Mouse (Mus musculus): ENCODE measurements around the gene Nppb. TPM values are rescaled to one million over a fixed set of nuclear protein-coding genes. Genes with fewer than 3 reads are reported as not detected.
A peak's percentile ranks its signal among the peaks of the same experiment; 100 is the strongest.

Gene Nppb
- not detected in 2 replicates for polyA plus RNA-seq (2012; rRNA removed)

DNA sequence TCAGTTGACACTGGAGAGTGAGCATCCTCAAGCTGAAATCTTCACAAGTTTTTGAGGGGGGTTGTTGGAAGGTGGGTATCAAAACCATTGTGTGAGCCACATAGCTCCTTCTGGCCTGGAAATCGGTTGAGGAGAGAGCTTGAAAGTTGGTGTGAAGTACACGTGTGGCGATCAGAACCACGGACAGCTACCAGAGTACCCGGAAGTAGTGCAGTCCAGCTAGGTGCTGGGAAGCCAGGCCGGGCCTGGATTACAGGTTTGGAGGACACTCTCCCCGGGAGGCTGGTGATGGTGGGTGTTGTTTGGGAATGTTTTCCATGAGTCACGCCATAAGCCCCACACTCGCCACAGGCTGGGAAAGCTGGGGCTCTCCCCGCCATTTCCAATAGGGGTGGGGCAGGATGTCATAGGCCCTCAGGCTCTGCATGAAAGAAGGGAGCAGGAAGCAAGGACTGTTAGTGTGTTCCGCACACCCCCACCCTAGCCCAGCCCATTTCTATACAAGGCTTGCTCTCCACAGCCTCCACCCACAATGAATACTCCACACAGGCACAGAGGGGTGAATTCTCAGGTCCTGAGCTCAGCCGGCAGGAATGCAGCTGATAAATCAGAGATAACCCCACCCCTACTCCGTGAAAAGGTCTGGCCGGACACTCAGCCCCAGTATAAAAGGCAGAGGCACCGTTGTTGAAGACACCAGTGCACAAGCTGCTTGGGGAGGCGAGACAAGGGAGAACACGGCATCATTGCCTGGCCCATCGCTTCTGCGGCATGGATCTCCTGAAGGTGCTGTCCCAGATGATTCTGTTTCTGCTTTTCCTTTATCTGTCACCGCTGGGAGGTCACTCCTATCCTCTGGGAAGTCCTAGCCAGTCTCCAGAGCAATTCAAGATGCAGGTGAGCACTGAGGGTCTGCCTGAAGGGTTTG is at the start of gene Nppb:
Nppb (plus strand) TSS at position 584 of the 928 bp plus-strand sequence.
- Histone ChIP-seq H3K27me3 (replicated peaks; ENCODE audit: control insufficient read depth, insufficient read depth, low read length) (no peaks in the 10 kb centered on the region), H3K36me3 (ENCODE audit: control insufficient read depth, insufficient read depth, low read length) (no peaks in the 10 kb centered on the region), H3K27ac (ENCODE audit: insufficient read depth, low read depth, low read length) (no peak within 1 kb of the TSS), H3K4me1 (ENCODE audit: control insufficient read depth, insufficient read depth, low read length) (no peaks in the 10 kb centered on the region), H3K4me3 (ENCODE audit: insufficient read depth, low read depth, low read length) (no peak within 1 kb of the TSS)
- TF ChIP-seq CTCF (conservative IDR thresholded peaks at IDR 0.05; ENCODE audit: insufficient read depth, insufficient read length, low read depth, low read length), result no peak
- no peak for TF ChIP-seq POLR2A (IDR thresholded peaks at IDR 0.05; ENCODE audit: low read depth, low read length)
- WGBS, result 29% methylated on average over 20 of the region's 20 CpGs
- DNase-seq, result peak; percentile 57

DNA sequence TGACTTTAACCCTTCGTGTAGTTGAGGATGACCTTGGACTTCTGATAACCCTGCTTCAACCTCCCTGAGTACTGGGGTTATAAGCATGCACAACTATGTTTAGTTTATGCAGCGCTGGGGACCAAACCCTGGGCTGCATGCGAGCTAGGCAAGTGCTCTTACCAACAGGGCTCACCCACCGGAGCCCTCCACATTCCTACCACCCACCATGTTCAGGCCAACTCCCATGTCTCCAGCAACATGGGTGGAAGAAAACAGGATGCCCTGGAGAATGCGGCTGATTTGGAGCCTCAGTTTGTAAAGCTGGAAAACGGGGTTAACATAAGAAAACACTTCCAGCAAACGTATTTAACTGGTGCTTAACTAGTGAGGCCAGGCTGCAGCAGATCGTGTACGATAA is 49.7 kb upstream of the Nppb start:
- 24% methylated on average over 9 of the region's 9 CpGs for WGBS
- Histone ChIP-seq H3K36me3 (ENCODE audit: control insufficient read depth, insufficient read depth, low read length) (no peaks in the 10 kb centered on the region), H3K4me3 (ENCODE audit: insufficient read depth, low read depth, low read length) (peak overlapping the region; percentile 90), H3K27ac (ENCODE audit: insufficient read depth, low read depth, low read length) (no peak overlapping the region), H3K27me3 (replicated peaks; ENCODE audit: control insufficient read depth, insufficient read depth, low read length) (no peaks in the 10 kb centered on the region), H3K4me1 (ENCODE audit: control insufficient read depth, insufficient read depth, low read length) (peaks cover 14% of the 10 kb centered on the region; the same call in 1 of the 2 replicates)
- TF ChIP-seq CTCF (conservative IDR thresholded peaks at IDR 0.05; ENCODE audit: insufficient read depth, insufficient read length, low read depth, low read length), result no peak
- TF ChIP-seq POLR2A (IDR thresholded peaks at IDR 0.05; ENCODE audit: low read depth, low read length), result no peak
- DNase-seq, result no peak

DNA sequence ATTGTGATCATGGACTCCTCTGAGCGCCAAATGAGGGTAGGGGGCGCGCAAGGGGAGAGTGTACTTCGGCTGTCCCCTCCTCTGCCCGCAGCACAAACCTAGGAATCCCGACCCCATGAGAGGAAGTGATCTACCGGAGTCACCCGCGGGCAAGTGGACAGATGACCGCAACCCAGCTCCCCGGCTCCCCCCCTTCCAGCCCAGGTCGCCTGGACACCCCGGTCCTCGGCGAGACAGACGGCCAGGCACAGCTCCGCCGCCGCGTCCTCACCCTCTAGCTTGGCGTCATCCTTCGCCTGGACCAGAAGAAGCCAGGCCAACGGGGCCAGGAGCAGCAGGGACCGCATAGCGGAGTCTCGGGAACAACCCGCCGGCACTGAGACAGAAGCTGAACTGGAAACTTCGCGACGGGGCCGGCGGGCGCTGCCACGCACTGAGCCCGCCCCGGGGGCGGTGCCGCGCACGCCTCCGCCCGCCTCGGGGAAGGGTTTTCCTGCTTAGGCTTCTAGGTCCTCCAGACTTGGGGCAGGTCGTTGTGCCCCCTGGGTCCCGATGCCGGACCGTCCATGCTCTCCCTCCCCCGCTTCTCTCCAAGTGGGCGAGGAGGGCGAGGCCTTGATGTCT is 49.1 kb upstream of the Nppb start, which contains the start of gene Plod1:
Plod1 (minus strand) TSS at position 437 of the 624 bp plus-strand sequence.
- Histone ChIP-seq H3K27me3 (replicated peaks; ENCODE audit: control insufficient read depth, insufficient read depth, low read length) (no peaks in the 10 kb centered on the region), H3K4me1 (ENCODE audit: control insufficient read depth, insufficient read depth, low read length) (peaks cover 14% of the 10 kb centered on the region; the same call in 1 of the 2 replicates), H3K4me3 (ENCODE audit: insufficient read depth, low read depth, low read length) (peak within 1 kb of the TSS; percentile 90), H3K27ac (ENCODE audit: insufficient read depth, low read depth, low read length) (peak within 1 kb of the TSS; percentile 73), H3K36me3 (ENCODE audit: control insufficient read depth, insufficient read depth, low read length) (no peaks in the 10 kb centered on the region)
- WGBS, result under 1% methylated on average over 49 of the region's 51 CpGs
- peak; percentile 93 for DNase-seq
- peak; percentile 69 for TF ChIP-seq POLR2A (IDR thresholded peaks at IDR 0.05; ENCODE audit: low read depth, low read length)
- TF ChIP-seq CTCF (conservative IDR thresholded peaks at IDR 0.05; ENCODE audit: insufficient read depth, insufficient read length, low read depth, low read length), result no peak

DNA sequence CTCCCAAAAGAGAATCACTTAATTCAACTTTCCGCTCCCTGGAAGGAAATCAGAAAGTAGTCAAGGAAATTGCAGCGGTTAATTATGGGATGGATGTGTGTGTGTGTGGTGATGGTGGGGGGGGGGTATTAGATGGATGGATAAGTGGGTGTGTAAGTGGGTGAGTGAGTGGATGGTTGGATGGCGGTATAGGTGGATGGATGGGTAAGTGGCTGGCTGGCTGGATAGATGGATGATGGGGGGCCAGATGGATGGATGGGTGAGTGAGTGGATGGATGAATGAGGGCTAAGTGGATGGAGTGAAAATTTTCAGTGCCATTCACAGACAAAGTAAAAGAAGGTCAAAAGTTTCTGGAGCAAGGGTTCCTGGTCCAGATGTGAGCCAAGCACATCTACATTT is 48.6 kb upstream of the Nppb start:
- H3K36me3 ChIP-seq (ENCODE audit: control insufficient read depth, insufficient read depth, low read length), result no peaks in the 10 kb centered on the region
- no peak for TF ChIP-seq CTCF (conservative IDR thresholded peaks at IDR 0.05; ENCODE audit: insufficient read depth, insufficient read length, low read depth, low read length)
- TF ChIP-seq POLR2A (IDR thresholded peaks at IDR 0.05; ENCODE audit: low read depth, low read length), result no peak
- 40% methylated on average over 3 of the region's 3 CpGs for WGBS
- DNase-seq, result no peak
- no peaks in the 10 kb centered on the region for H3K27me3 ChIP-seq (replicated peaks; ENCODE audit: control insufficient read depth, insufficient read depth, low read length)
- peaks cover 19% of the 10 kb centered on the region for H3K4me1 ChIP-seq (ENCODE audit: control insufficient read depth, insufficient read depth, low read length)
- 0 out of 2 replicates have a peak overlapping the region, but pooled peaks have one; percentile 12 for H3K27ac ChIP-seq (ENCODE audit: insufficient read depth, low read depth, low read length)
- peak overlapping the region; percentile 90 for H3K4me3 ChIP-seq (ENCODE audit: insufficient read depth, low read depth, low read length)

DNA sequence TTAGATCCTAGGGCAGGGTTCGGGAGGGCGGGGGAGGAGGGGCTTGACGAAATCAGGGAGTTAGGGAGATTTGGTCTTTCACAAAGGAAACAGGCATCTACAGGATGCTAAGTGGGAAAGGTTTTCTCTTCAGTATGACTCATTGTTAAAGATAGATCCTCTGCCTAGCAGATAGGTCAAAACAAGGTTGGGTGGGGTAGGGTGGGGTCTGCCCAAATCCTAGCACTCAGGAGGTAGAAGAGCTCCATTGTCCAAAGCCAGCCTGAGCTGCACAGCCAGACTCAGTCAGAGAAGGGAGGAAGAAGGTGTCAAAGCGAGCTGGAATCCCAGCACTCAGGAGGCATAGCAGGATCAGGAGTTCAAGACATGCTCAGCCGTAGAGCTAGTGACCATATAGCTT is 48.1 kb upstream of the Nppb start:
- 71% methylated on average over 5 of the region's 5 CpGs for WGBS
- DNase-seq, result no peak
- Histone ChIP-seq H3K36me3 (ENCODE audit: control insufficient read depth, insufficient read depth, low read length) (no peaks in the 10 kb centered on the region), H3K4me1 (ENCODE audit: control insufficient read depth, insufficient read depth, low read length) (peaks cover 23% of the 10 kb centered on the region), H3K4me3 (ENCODE audit: insufficient read depth, low read depth, low read length) (no peak overlapping the region), H3K27me3 (replicated peaks; ENCODE audit: control insufficient read depth, insufficient read depth, low read length) (no peaks in the 10 kb centered on the region), H3K27ac (ENCODE audit: insufficient read depth, low read depth, low read length) (no peak overlapping the region)
- no peak for TF ChIP-seq CTCF (conservative IDR thresholded peaks at IDR 0.05; ENCODE audit: insufficient read depth, insufficient read length, low read depth, low read length)
- TF ChIP-seq POLR2A (IDR thresholded peaks at IDR 0.05; ENCODE audit: low read depth, low read length), result no peak

DNA sequence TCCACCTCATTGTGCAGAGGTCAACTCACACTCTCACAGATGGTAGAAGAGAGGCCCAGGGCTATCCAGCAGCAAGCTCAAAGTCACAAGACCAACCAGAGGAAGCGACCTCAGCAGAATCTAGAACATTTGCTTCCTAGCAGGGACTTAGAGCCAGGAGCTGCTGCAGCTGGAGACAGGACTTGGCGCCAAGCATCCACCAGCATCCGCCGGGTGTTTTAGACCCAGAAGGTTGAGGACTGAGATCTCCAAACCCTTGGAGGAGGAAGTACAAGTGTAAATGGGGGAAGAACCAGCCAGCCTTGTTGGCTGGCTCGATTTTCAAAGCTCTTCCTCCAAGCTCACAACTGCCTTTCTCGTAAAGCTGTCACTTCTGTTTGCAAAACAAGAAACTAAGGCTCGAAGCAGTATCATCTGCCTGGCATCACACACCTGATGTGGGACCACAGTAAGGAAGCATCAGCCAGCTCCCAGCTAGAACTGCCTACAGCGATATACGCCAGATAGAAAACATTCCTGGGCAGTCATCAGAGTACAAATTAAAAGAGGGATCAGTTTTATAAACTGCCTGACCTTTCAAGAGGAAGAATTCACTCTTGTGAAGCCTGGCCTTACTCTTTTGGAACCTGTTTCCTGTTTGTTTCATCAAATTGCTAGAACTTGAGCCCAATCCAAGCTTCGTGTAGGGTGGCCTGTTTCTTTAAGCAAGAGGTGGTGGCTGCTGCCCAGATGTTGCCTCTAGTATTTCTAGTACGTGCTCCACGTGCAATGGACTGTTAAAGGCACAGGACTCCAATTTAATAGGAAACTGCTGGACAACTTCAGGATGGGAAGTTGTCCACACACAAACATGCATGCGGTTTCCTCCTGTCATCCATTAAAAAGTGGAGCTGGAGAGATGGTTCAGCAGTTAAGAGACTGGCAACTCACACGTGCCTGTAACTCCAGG is 47.2 kb upstream of the Nppb start:
- Histone ChIP-seq H3K27ac (ENCODE audit: insufficient read depth, low read depth, low read length) (peak overlapping the region; percentile 85), H3K4me1 (ENCODE audit: control insufficient read depth, insufficient read depth, low read length) (peaks cover 25% of the 10 kb centered on the region), H3K4me3 (ENCODE audit: insufficient read depth, low read depth, low read length) (no peak overlapping the region), H3K27me3 (replicated peaks; ENCODE audit: control insufficient read depth, insufficient read depth, low read length) (no peaks in the 10 kb centered on the region), H3K36me3 (ENCODE audit: control insufficient read depth, insufficient read depth, low read length) (no peaks in the 10 kb centered on the region)
- DNase-seq, result peak; percentile 81
- TF ChIP-seq POLR2A (IDR thresholded peaks at IDR 0.05; ENCODE audit: low read depth, low read length), result no peak
- no peak for TF ChIP-seq CTCF (conservative IDR thresholded peaks at IDR 0.05; ENCODE audit: insufficient read depth, insufficient read length, low read depth, low read length)
- WGBS, result 20% methylated on average over 14 of the region's 14 CpGs

All from kidney, adult 2 months (tissue).